Mouse (Mus musculus): ENCODE results near the gene Rps6kc1.

- TF ChIP-seq CTCF (IDR thresholded peaks at IDR 0.05; ENCODE audit: low read depth, low read length) (no peak; the same call in 1 of the 2 replicates), POLR2A (IDR thresholded peaks at IDR 0.05; ENCODE audit: extremely low read depth, insufficient read depth, low read length) (no peak)
Measured at GRCm38 (mm10) chr1:190695589-190695988, 216.0 kb downstream of the Rps6kc1 start.

Measured in liver, adult 2 months (tissue).